Mouse (Mus musculus) adipocyte (in vitro differentiated cells): Measurements from ENCODE around the gene Ms4a2.
A peak's percentile ranks its signal among the peaks of the same experiment; 100 is the strongest.

Experiments used
- DNase-seq: peaks from one replicate; pipeline ENCODE4 v3.0.0-alpha.2; 2016; ENCODE audit warnings: low spot score

Gene Ms4a2

DNA sequence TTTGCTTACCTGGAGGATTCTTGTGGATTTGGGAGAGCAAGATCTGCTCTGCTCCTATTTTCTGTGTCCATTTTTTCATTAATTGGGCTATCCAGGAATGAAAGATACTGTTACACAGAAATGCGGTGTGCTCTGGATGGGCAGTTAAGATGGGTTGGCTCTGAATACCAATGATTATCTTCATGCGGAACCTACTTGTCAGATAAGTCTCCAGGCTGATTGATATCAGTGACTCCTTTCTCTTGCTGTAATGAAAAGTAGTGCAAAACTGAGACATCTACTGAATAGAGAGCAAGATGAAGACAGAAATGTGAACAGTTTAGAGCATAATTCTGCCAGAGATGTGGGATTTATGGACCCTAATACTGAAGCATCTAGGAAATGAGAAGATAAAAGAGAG is at the start of gene Ms4a2:
Gene Ms4a2, minus strand, starts transcription at position 169 of the 400 bp plus-strand sequence.
- no peak for DNase-seq

DNA sequence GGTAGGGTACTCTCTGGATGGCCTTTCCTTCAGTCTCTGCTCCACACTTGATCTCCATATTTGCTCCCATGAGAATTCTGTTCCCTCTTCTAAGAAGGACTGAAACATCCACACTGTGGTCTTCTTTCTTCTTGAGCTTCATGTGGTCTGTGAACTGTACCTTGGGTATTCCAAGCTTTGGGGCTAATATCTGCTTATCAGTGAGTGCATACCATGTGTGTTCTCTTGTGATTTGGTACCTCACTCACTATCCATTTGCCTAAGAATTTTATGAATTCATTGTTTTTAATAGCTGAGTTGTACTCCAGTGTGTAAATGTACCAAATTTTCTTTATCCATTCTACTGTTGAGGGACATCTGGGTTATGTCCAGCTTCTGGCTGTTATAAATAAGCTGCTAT is 38.0 kb upstream of the Ms4a2 start:
- DNase-seq, result no peak

DNA sequence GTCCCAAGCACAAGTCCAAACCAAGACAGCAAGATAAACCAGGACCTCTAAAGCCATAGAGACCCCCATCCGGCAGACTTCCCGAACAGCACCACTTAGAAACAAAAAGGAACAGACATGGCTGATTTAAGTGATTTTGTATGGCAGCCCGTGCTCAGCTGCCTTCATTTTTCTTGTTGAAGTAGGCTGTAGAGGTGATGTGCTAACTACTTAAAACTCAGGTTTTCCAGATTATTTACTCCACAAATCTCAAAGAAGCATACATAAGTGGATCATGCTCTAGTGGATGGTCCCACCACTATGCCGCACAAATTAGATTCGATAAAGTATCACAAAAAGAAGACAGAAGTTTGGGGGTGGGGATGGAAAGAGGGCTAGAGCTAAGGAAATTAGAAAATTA is 36.9 kb upstream of the Ms4a2 start, which contains the start of gene Oosp2:
Gene Oosp2, minus strand, starts transcription at position 101 of the 400 bp plus-strand sequence.
- no peak for DNase-seq

DNA sequence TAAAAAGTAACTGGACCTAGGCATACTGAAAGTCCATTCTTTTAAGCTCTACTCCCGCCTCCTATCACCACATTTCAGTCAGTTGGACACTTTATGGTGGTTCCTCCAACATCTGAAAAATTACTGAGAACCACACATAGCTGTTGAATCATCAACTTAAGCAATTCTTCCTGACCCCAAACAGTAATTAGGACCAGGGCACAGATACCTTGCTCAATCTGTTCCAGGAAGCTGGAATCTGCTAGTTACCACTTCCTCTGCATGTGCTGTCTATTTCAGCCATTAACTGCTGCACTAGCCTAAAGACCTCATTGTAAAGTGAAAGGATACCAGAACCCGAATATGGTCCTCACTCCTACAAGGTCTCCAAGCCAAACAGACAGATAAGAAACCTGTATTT is 35.6 kb upstream of the Ms4a2 start:
- DNase-seq, result no peak

DNA sequence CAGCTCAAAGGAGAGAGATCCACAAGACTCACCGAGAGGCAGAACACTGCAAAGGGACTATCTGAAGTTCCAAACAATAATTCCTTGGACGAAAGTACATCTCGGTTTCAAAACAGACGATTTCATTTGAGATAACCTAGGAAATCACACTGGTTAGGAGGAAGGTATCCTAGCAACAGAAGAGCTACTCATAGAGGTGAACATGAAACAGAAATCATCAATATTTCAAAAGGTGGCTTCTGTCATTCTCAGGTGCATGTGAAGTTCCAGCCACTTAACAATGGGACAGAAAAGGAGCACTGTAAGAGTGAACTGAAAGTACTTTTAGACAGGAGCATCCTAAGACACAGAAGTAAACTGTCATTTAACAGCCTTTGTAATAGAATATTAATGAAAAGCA is 26.0 kb upstream of the Ms4a2 start:
- DNase-seq, result no peak

DNA sequence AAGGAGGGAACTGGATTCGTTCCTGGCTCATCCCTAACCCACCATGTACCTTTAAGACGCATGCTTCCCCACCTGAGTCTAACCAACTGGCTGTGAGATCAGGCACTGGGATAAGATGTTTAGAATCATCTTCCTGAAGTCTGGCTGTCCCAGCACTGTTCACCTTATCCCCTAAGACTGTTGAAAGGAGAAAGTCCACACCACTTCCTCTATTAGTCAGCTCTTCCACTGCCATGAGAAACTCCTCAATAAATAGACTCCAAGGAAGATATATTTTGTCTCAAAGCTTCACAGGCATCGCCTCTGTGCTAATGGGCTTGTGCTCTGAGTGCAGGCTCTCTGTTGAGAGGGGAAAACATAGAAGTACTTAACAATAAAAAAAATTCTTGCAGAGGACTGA is 22.6 kb upstream of the Ms4a2 start:
- DNase-seq, result no peak

DNA sequence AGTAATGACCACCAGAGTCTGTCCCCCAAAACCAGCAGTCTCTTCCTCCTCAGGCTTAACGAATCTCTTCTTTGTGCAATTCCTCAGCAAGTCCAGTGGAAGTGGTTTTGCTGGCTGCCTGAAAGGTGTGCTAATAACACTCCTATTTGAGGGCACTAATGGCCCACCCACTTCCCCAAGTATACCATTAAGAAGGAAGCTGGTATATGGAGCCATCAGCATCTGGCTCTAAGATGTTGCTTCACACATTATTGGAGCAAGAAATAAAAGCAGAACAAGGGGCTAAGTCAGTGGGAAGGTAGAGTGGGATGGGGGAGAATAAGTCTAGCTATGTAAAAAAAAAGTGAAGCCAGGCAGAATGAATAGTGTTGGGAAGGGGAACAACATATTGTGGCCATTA is 17.2 kb upstream of the Ms4a2 start, which contains the start of gene Ms4a3:
Gene Ms4a3, minus strand, starts transcription at position 120 of the 400 bp plus-strand sequence.
- no peak for DNase-seq

DNA sequence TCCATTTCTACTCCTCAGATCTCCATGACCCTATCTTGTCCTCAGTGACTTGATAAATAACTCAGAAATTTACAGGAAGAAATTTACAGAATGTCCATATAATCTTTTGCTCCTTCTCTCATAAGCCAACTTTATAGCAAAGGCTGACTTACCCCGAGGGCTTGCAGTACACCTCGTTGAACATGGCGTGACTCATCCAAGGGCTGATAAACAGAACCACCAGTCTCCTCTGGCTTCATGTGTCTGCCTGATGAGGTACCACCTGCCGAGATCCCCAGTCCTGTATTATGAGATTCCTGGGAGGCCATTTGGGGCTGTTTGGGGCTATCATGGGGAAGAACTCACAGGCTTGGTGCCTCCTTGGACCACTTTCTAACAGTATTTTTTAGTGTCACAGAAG is 15.5 kb upstream of the Ms4a2 start:
- DNase-seq, result no peak

DNA sequence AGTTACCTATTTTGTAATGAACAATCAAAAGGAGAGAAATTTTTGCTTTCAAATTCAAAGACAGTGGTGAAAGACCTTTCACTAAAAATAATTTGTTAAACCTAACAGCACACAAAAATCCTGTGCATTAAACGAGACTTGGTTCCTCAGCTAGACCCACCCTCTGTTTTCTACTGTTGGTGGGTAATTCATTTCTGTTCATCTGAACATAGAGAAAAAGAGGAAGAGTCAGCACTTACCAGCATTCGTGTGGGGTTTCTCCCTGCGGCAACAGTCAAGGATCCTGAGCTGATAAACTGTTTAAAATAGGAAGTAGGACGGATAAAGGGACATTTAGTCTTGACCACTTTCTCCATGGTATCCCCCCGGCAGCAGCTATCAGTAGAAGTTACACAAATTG is 12.1 kb upstream of the Ms4a2 start:
- DNase-seq, result no peak

DNA sequence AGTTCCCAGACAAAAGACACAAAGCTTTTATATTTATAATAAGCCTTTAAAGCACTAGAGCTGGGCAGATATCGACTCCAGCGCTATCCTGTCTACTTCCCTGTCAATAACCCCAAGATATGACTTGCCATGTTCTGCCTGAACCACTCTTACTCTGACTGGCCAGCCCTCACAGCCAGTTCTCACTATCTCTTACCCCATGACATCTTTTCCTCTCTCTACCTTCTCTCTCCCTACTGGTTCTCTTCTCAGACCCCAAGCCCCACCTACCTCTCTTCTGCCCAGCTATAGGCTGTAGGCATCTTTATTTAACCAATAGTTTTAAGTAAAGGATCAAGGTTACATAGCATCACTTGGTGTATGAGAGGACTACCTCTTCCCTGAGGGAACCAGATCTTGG is 10.8 kb upstream of the Ms4a2 start:
- no peak for DNase-seq

DNA sequence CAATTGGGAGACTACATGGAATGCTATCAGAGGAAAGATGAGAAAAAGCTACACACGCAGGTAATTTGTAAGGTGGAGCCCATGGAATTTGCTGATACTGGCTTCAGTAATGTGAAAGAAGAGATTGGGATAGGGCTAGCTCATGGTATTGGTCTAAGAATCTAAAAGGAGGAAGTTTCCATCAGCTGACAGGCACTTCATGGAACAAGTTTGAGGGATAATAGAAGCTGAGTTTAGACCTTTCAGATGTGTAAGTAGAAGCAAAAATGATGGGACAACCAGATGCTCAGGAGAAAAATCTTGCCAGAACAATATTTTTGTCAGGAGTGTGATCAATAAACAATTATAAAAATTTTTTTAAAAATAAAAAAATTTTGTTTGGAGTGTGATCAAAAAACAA is 10.2 kb upstream of the Ms4a2 start:
- no peak for DNase-seq

DNA sequence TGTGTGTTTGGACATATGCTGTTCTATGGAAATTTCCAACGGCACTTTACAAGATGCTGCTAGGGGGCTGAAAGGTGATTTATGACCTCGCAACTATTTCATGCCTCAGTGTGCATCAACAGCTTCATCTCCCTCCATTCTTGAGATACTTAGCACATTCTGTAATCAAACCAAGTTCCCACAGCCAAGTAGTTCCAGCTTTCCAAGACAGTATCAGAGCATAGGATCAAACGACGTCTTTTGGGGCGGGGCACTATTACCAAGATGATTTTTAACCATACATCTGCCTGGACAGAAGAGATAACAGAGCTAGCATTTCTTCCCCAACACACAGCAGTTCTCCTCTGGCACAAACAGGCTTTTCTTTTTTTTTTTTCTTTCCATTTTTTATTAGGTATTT is 1.7 kb upstream of the Ms4a2 start:
- DNase-seq, result no peak

DNA sequence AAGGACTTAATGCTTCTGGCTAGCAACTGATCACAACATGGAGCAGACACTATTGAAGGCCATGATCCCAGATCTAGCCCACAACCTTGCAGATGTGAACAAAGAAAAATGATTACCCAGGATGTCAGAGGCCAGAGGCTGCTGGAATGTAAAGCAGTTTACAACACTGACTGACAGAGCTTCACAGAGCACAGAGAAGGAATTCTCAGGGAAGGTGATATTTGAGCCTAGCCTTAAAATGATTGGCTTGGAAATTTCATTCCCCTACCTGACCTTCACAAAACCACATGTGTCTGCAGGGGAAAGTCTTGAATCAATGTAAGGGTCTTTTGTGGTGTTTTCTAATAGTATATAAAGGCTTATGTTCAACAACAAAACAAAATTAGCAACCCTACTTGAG is 1.3 kb upstream of the Ms4a2 start:
- DNase-seq, result no peak

DNA sequence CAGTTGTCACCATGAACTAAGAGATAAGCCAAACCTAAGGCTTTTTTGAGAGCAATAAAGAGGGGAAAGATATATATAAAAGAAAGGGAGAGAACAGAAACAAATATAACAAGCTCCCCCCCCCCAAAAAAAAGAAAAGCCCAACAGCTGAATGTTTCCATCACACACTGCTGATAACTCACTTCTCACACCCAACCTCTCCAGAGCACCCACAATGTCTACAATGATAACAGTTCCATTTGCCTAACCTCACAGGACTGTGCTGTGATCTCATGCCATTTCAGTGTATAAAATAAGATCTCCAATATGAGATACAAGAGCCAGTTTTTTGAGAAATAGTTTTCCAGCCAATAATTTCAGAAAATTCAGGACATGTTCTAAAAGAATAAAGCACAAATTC is 5.5 kb downstream of the Ms4a2 start:
- DNase-seq, result no peak

DNA sequence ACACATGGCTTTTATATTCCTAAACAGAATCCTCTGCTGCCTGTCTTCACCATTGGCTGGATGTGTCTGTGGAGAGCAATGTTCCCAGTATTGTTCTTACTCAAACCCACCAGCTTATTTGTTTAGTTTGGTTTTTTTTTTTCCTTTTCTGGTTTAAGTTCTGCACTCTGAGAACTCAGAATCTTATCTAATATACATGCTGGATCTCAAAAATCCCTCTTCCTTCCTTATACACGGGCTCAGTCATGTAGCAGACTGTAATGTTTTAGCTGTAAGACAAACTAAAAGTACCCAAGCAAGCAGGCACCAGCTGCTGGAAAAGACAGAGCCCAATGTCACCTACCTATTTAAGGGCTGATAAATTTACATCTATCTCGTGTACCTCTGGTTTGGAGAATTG is 8.7 kb downstream of the Ms4a2 start:
- no peak for DNase-seq

DNA sequence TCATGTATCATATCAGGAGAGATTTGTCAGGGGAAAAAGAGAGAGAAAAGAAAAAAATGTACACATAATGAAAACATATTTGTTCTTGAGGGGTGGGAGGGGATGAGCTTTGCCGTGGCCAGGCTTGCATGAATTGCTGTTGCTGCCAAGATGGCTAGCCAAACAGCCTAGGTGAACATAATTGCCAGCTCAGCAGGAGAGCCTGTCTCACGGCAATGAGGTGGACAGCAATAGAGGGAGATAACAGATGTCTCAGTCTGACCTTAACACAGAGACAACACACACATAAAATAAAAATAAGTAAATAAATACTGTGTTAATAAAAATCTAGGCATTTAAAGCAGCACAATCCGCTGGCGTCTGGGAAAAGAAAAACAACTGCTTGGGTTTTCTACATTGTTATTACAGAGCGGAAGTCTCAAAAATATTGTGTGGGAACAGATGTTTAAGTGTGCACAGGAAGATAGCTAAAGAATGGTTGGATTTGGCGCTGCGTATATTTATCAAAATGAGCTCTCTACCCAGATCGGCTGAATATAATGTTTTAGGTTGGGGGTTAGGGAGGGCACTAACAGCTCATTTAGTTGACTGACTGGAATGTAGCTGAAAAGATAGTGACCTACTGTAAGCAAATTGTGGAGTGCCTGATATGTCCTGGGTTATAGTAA is 9.6 kb downstream of the Ms4a2 start:
- DNase-seq, result no peak

DNA sequence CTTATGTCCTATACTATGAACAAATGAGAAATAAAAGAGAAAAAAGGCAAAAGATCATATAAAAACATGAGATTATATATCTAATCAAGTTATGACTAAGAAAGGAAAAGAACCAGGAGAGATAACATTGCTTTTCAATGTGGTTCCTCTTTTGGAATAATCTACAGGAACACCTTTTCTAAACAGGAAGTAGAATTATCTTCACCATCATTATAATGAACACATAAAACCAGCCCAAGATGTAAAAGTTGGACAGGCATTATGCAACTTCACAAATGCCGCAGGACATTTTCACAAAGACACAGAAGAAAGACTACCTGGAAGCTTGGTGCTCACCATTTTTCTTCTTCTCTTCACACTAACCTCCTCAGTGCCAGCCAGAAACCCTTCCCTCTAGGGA is 10.4 kb downstream of the Ms4a2 start:
- no peak for DNase-seq

DNA sequence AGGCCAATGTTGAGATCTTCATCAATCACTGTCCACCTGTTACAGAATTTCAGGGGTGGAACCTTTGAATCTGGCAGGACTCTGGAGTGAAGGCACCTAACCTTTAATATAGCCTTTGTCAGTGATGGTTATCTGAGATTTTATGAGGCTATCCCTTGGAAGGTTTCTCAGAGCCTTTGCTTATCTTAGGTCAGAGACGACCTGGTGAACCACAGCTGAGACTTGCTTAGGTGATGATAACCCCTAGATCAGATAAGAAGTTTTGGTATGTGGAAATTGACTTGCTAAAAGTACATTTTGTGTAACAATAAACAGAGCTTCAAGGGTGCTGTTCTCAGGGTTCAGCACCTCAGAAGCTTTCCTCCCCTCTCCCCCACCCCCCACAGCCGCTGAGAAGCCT is 11.2 kb downstream of the Ms4a2 start:
- no peak for DNase-seq

DNA sequence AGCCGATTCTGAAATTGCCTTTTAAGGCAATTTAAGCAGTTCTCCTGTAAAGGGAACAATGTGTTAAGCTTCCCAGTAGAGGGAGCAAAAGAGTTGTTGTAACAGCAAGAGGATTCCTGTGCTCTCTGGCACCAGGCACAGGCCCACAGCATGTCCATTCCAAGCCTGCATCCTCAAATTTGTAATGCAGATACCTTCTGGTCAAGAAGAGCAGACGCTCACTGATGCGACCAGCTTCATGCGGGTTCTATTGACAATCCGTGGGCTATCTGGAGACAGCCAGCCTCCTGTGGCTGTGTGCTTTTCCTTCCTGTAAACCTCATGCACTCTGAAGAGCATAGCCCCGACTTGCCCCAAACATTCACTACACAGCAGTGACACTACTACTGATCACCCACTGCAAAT is 12.0 kb downstream of the Ms4a2 start:
- peak; percentile 26 for DNase-seq

DNA sequence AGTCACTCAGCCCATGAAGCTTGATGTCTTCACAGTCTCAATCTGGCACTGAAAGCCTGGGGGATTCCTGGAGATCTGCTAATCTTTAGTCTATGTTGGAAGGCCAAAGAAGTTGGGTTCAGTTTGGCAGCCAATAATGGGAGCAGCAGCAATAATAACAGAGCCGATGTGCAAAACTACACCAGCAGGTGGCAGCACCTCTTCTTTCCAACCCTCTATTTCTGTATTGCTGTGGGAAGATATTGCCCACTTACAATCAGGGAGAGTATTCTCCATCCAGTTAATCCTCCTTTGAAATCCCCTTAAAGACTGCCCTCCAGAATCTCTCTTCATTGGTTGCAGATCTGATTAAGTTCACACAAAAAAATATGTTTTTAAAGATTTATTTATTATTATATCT is 15.3 kb downstream of the Ms4a2 start:
- peak; percentile 39 for DNase-seq

DNA sequence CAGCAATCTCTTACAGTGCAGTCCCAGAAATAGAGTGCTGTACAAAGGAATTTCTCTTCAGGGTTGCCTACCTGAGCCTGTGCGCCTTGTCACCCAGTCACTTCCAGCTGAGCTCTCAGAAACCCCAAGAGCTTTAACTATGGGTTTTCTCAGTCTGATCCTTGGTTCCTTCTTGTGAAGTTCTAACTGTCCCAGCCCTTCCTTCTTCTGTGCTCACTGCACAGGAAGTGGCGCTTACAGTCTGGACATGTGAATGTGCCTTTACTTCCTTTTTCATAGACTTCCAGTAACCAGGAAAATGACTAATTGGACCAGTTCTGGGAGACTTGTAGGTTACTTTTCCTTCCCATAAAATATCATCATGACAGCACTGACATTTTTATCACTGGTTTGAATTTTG is 18.9 kb downstream of the Ms4a2 start, which contains the start of gene Ms4a6d:
Gene Ms4a6d, minus strand, starts transcription at position 247 of the 400 bp plus-strand sequence.
- no peak for DNase-seq

DNA sequence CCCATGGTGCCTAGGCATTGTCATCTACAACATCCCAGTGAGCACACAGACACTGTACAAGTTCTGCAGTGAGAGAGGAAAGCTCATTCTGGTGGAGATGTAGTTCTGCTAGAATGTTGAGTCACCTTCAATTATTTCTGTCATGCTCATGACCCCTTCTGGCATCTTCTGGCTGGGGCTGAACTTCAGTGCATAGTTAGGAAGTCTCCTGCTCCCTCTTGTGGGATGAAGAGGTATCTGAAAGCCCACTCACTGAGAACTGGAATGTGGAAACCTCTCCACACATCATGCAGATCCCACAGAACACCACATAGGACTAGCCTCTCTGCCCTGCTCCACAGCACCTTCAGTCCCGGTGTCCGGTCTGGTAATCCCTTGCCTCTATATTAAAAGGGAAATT is 21.5 kb downstream of the Ms4a2 start:
- no peak for DNase-seq

DNA sequence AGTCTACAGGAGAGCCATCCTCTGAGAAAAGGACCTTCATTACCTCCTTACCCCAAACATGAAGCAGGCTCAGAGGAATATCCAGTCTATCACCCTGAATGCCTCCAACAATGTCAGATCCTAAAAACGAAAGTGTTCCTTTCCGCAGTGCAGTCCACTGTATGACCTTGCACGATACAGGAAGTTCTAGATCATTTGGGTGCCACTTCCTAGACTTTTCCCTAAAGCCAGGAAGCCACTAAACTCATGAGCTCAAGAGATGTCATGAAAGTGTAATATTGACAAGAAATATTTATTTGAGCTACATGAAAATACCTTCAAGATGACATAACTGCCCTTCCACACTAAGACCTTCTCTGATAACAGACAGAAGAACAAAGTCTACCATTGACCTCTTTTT is 22.2 kb downstream of the Ms4a2 start:
- DNase-seq, result no peak

DNA sequence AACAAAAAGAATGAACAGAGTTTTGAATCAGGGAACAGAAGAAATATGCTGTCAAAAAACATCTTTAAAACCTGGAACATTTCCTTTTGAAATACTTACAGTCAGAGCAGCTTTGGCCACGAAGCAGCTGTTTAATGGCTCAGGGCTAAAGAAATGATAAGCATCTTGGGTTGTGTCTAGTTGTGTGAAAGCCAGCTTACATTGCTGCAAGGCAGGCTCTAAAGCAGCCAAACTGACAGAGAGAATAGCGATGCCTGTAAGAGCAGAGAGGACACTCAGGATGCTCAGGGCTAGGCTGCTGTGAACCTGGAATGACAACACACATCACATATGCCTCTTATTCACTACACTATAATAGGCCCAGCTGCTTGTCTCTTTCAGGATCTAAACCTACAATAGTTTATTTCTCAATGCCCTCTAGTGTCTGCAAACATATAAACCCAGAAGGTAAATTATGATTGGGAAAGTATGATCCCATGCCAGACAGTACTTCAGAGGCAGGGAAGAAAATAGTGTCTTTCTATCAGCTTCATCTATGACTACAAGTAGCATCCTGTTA is 33.5 kb downstream of the Ms4a2 start:
- DNase-seq, result no peak
